Mouse (Mus musculus) neural tube, embryonic 11.5 days (tissue): ENCODE results near the gene Grn. TPM values are rescaled to one million over a fixed set of nuclear protein-coding genes. Genes with fewer than 3 reads are reported as not detected.

ENCODE experiments used
- ATAC-seq: fragments of 200-750 bp; cut with Nextera tagmentation; 2 replicates; pipeline ENCODE4 v1.8.0; 2017; ENCODE audit warnings: moderate number of reproducible peaks, mild to moderate bottlenecking, moderate TSS enrichment, moderate library complexity; ENCODE audit not compliant: insufficient read depth, low FRiP score, low TSS enrichment
- DNase-seq: peaks from one replicate; pipeline ENCODE4 v3.0.0-alpha.2; 2015; ENCODE audit warnings: low spot score
- H3K27ac ChIP-seq: fragments of 300-500 bp; sonication (generic); 2 replicates; pipeline ENCODE4 v1.5.1; 2014; ENCODE audit warnings: low read depth, mild to moderate bottlenecking, low read length
- H3K27me3 ChIP-seq: fragments of 300-500 bp; sonication (generic); 2 replicates; pipeline ENCODE4 v1.6.1; 2014; ENCODE audit warnings: mild to moderate bottlenecking, low read length, mixed read lengths; ENCODE audit not compliant: control insufficient read depth, insufficient read depth
- H3K36me3 ChIP-seq: fragments of 300-500 bp; sonication (generic); 2 replicates; pipeline ENCODE4 v1.6.1; 2014; ENCODE audit warnings: mild to moderate bottlenecking, low read length, moderate library complexity, mixed read lengths; ENCODE audit not compliant: control insufficient read depth, insufficient read depth
- H3K4me1 ChIP-seq: fragments of 300-500 bp; sonication (generic); 2 replicates; pipeline ENCODE4 v1.6.1; 2014; ENCODE audit warnings: low read length, mixed read lengths; ENCODE audit not compliant: control insufficient read depth, insufficient read depth
- H3K4me2 ChIP-seq: fragments of 300-500 bp; sonication (generic); 2 replicates; pipeline ENCODE4 v1.6.1; 2014; ENCODE audit warnings: low read depth, mild to moderate bottlenecking, moderate library complexity
- H3K4me3 ChIP-seq: fragments of 300-500 bp; sonication (generic); 2 replicates; pipeline ENCODE4 v1.5.1; 2014; ENCODE audit warnings: low read depth, low read length
- H3K9ac ChIP-seq: fragments of 300-500 bp; sonication (generic); 2 replicates; pipeline ENCODE4 v1.6.1; 2014; ENCODE audit warnings: mild to moderate bottlenecking, low read length
- H3K9me3 ChIP-seq: fragments of 300-500 bp; sonication (generic); 2 replicates; pipeline ENCODE4 v1.6.1; 2016; ENCODE audit warnings: low read length; ENCODE audit not compliant: control insufficient read depth
- WGBS: fragments of 180-500 bp; shearing (Covaris S2); extraction: QIAGEN DNeasy Blood & Tissue Kit; methylation state at CpG from one replicate; pipeline ENCODE4 v1.1.7; 2014; 5-methylcytosine and 5-hydroxymethylcytosine counted together
- polyA plus RNA-seq: library from polyadenylated mRNA; unstranded; fragments of >200 nt; fragmentation: Nextera tagmentation; extraction: Ambion mirVana; gene quantifications from 2 replicates; pipeline ENCODE4 v1.2.1, GENCODE M21; 2014

Grn gene
- polyA plus RNA-seq, 1 experiment from 2014 or later: 54.8 TPM

DNA sequence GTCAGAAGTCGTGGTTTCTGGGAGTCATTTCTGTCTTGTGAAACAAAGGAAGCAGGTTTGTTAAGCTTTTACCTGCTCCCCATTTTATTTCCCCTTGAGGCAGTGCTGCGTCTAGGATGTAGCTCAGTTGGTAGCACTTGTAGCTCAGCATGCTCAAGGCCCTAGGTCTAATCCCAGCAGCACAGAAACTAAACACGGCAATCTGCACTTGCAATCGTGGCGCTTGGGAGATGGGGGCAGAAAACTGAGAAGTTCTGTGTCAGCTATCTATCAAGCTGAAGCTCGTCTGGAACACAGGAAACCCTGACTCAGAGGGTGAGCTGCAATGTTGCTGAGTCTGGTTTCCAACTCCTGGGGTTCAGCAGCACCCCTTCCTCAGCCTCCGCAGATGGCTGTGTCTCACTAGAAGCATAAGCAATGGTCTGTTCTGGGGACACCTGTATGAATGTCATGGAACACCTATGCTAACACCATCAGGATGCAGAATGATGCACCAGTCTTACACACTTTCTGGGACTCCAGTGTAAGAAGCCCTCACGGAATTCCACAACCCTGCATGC, 1.1 kb upstream of the Grn start:
- H3K9me3 ChIP-seq: no peaks in the 10 kb centered on the region
- 71% methylated on average over 8 of the region's 8 CpGs for WGBS
- peaks cover under 1% of the 10 kb centered on the region; the same call in 1 of the 2 replicates for H3K36me3 ChIP-seq
- no peaks in the 10 kb centered on the region for H3K27me3 ChIP-seq
- no peak overlapping the region for H3K4me3 ChIP-seq
- H3K27ac ChIP-seq: no peak overlapping the region
- ATAC-seq (no peak), DNase-seq (no peak)
- H3K4me2 ChIP-seq: no peak overlapping the region
- no peak overlapping the region for H3K9ac ChIP-seq
- no peaks in the 10 kb centered on the region for H3K4me1 ChIP-seq

DNA sequence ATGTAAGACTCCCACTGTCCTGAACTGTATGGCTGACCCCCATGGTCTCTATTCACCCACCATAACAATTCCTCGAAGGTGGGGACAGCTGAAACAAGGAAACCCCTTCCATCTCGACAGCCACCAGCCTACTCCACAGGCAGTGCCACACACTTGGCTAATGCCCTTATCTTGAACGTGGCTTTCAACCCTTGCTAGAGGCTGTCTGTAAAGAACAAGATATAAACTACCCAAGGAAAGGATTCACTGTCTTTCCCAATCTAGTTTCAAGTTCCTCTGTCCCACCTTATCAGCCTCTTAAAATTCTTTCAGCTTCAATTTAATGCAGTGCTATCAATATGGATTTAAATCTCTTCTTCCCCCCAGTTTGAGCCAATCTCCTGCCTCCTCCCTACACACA, 564 bp upstream of the Grn start:
- 49% methylated on average over 3 of the region's 3 CpGs for WGBS
- Histone ChIP-seq H3K27me3 (no peaks in the 10 kb centered on the region), H3K4me1 (no peaks in the 10 kb centered on the region), H3K9me3 (no peaks in the 10 kb centered on the region), H3K36me3 (peaks cover 3% of the 10 kb centered on the region; the same call in 1 of the 2 replicates), H3K4me3 (peak overlapping the region; percentile 55), H3K27ac (no peak overlapping the region), H3K9ac (peak overlapping the region; percentile 40; the same call in 1 of the 2 replicates), H3K4me2 (peak overlapping the region; percentile 99)
- no peak for DNase-seq
- ATAC-seq: no peak

DNA sequence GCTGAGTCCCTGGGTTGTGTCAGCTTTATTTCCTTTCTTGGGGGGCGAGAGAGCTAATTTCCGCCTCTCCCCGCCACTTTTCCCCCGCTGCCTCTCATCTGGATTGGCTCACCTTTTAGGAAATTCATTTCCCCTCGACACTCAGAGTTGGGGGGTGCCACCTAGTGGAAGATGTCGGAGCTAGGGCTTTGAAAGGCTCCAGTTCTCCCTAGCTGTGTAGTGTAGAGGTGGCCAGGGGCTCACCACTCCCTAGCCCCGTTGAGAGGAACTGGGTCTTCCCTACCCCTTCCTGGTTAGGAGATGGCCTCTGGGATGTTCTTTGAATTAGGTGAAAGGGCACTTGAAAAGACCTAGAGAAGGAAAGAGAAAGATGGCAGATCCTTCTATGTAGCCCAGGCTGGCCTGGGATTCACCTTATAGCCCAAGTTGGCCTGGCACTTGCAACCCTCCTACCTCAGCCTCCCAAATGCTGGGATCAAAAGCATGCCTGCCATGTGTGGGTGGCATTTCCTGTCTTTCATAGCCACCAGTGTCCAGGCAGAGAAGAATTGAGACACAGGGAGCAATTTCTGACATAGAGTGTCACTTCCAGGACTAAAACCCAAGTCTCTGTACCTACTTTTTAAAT, 1.0 kb downstream of the Grn start:
- Histone ChIP-seq H3K27ac (0 out of 2 replicates have a peak overlapping the region, but pooled peaks have one; percentile 35), H3K4me2 (peak overlapping the region; percentile 99), H3K4me1 (no peaks in the 10 kb centered on the region), H3K4me3 (peak overlapping the region; percentile 55), H3K9ac (peak overlapping the region; percentile 42), H3K9me3 (no peaks in the 10 kb centered on the region), H3K36me3 (peaks cover 5% of the 10 kb centered on the region), H3K27me3 (no peaks in the 10 kb centered on the region)
- WGBS: under 1% methylated on average over 7 of the region's 7 CpGs
- ATAC-seq (0 out of 2 replicates have a peak, but pooled peaks have one; percentile 49), DNase-seq (peak; percentile 80)

DNA sequence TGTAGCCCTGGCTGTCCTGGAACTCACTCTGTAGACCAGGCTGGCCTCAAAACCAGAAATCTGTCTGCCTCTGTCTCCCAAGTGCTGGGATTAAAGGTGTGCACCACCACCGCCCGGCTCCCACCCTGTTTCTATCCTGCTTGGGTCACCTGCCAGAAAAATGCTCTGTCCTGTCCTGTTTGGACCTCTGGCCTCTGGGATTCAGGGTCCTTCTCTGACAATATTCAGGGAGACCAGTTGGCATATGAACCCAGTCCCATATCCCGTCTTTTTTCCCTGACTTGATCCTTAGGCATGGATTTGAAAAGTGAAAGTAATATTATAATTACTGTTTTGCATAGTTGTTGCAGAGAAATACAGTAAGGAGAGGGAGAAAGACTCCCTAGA, 1.6 kb downstream of the Grn start:
- 88% methylated on average over 3 of the region's 3 CpGs for WGBS
- ATAC-seq (no peak), DNase-seq (no peak)
- H3K27me3 ChIP-seq: no peaks in the 10 kb centered on the region
- H3K4me2 ChIP-seq: no peak overlapping the region
- H3K9ac ChIP-seq: no peak overlapping the region
- H3K4me1 ChIP-seq: no peaks in the 10 kb centered on the region
- H3K27ac ChIP-seq: no peak overlapping the region
- H3K9me3 ChIP-seq: no peaks in the 10 kb centered on the region
- peaks cover 5% of the 10 kb centered on the region for H3K36me3 ChIP-seq
- no peak overlapping the region for H3K4me3 ChIP-seq

DNA sequence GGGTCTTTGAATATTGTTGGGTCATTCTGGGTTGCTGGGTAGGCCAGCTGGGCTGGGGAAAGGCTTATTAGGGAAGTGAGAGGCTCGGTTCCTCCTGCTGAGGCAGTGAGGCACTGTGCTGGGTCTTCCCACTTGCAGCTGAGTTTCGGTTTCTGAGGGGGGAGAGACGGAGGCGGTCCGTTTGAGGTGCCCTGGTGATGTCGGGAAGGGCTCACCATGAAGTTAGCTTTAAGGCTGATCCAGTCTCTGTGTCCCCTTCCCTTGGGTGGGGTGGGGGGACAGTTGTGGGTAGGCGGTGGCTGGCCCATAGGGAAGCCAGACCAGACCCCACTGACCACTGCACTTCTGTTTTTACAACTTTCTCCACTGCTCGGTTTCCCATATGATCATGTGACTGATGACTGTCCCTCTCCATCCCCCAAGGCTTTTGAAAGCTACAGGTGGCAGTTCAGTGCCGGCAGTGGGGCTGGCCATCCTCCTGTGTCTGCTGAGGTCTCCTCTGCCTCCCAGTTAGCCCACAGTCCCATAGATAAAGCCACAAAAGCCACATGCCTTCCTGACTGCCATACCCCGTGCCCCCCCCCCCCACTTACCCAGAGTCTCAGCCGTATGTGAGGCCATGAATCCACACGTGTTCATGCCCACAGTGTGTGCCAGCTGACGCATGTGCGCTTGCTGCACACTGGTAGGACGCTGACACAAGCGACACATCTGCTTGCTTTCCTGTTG, 2.2 kb downstream of the Grn start:
- Histone ChIP-seq H3K9ac (no peak overlapping the region), H3K4me2 (no peak overlapping the region), H3K27me3 (no peaks in the 10 kb centered on the region), H3K4me1 (peaks cover 5% of the 10 kb centered on the region; the same call in 1 of the 2 replicates), H3K4me3 (no peak overlapping the region), H3K27ac (no peak overlapping the region), H3K9me3 (no peaks in the 10 kb centered on the region), H3K36me3 (peaks cover 5% of the 10 kb centered on the region)
- DNase-seq (no peak), ATAC-seq (no peak)
- 68% methylated on average over 16 of the region's 16 CpGs for WGBS

DNA sequence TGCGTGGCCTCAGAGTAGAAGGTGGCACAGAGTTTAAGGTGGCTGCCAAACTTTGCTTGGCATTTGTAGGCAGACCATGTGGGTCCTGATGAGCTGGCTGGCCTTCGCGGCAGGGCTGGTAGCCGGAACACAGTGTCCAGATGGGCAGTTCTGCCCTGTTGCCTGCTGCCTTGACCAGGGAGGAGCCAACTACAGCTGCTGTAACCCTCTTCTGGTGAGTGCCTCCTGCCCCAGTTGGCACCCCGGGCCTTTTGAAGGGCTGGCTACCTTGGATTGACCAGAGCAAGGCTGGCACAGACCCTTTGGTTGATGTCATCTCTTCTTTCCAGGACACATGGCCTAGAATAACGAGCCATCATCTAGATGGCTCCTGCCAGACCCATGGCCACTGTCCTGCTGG, 2.8 kb downstream of the Grn start:
- Histone ChIP-seq H3K4me1 (peaks cover 11% of the 10 kb centered on the region), H3K9ac (no peak overlapping the region), H3K9me3 (no peaks in the 10 kb centered on the region), H3K4me3 (no peak overlapping the region), H3K36me3 (peaks cover 5% of the 10 kb centered on the region), H3K27ac (no peak overlapping the region), H3K4me2 (no peak overlapping the region), H3K27me3 (no peaks in the 10 kb centered on the region)
- DNase-seq (no peak), ATAC-seq (no peak)
- 90% methylated on average over 6 of the region's 6 CpGs for WGBS

DNA sequence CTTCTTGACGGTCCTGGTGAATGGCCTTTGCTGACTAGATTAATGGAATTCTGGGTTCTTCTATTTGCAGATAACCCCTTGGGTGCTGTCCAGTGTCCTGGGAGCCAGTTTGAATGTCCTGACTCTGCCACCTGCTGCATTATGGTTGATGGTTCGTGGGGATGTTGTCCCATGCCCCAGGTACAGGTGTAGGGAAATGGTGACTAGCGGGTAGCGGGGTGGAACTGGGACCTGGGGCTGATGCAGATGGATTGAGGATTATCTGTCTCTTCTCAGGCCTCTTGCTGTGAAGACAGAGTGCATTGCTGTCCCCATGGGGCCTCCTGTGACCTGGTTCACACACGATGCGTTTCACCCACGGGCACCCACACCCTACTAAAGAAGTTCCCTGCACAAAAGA, 3.8 kb downstream of the Grn start:
- Histone ChIP-seq H3K4me1 (peaks cover 17% of the 10 kb centered on the region), H3K27me3 (no peaks in the 10 kb centered on the region), H3K4me2 (no peak overlapping the region), H3K36me3 (peaks cover 5% of the 10 kb centered on the region), H3K9me3 (no peaks in the 10 kb centered on the region), H3K4me3 (no peak overlapping the region), H3K9ac (no peak overlapping the region), H3K27ac (no peak overlapping the region)
- ATAC-seq (no peak), DNase-seq (no peak)
- 93% methylated on average over 7 of the region's 7 CpGs for WGBS

DNA sequence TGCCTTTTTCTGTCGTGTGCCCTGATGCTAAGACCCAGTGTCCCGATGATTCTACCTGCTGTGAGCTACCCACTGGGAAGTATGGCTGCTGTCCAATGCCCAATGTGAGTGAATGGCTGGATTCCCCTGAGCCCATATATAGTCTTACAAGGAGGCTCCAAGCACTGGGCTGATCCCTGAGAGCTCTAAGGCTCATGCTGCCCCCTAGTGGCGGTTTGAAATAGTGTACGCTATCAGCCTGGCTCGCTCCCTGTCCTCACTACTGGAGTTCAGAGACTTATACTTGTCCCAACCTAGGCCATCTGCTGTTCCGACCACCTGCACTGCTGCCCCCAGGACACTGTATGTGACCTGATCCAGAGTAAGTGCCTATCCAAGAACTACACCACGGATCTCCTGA, 4.3 kb downstream of the Grn start:
- DNase-seq (peak; percentile 87), ATAC-seq (no peak)
- Histone ChIP-seq H3K9ac (no peak overlapping the region), H3K36me3 (peaks cover 8% of the 10 kb centered on the region), H3K27me3 (0 out of 2 replicates have a peak, but pooled peaks cover 2% of the 10 kb centered on the region), H3K4me2 (no peak overlapping the region), H3K4me1 (peaks cover 17% of the 10 kb centered on the region), H3K9me3 (no peaks in the 10 kb centered on the region), H3K4me3 (no peak overlapping the region), H3K27ac (no peak overlapping the region)
- 14% methylated on average over 7 of the region's 7 CpGs for WGBS
